Mouse (Mus musculus) kidney, adult 2 months (tissue): ENCODE results near the gene Hnrnpa3. TPM values are rescaled to one million over a fixed set of nuclear protein-coding genes. Genes with fewer than 3 reads are reported as not detected.
"Not testable (repeated sequence)": the region's sequence is repeated elsewhere in the genome, so short reads cannot be mapped to it uniquely, and the experiment has no call there.

Source experiments
- DNase-seq: peaks from one replicate; pipeline ENCODE4 v3.0.0; 2021
- H3K27ac ChIP-seq: fragments of 200-500 bp; 2 replicates; pipeline ENCODE4 v1.5.1; 2012; ENCODE audit warnings: low read depth, low read length, control low read depth, inconsistent platforms; ENCODE audit not compliant: insufficient read depth
- H3K27me3 ChIP-seq: fragments of 200-500 bp; replicated peaks from 2 replicates; pipeline ENCODE4 v1.6.1; 2012; ENCODE audit warnings: mild to moderate bottlenecking, moderate library complexity, low read length, inconsistent platforms; ENCODE audit not compliant: control insufficient read depth, insufficient read depth
- H3K36me3 ChIP-seq: fragments of 200-500 bp; 2 replicates; pipeline ENCODE4 v1.6.1; 2012; ENCODE audit warnings: mild to moderate bottlenecking, moderate library complexity, low read length, inconsistent platforms; ENCODE audit not compliant: control insufficient read depth, insufficient read depth
- H3K4me1 ChIP-seq: fragments of 200-500 bp; 2 replicates; pipeline ENCODE4 v1.6.1; 2011; ENCODE audit warnings: low read length; ENCODE audit not compliant: control insufficient read depth, insufficient read depth
- H3K4me3 ChIP-seq: fragments of 200-500 bp; 2 replicates; pipeline ENCODE4 v1.5.1; 2011; ENCODE audit warnings: mild to moderate bottlenecking, low read depth, low read length, control low read depth; ENCODE audit not compliant: insufficient read depth
- CTCF ChIP-seq: fragments of 200-500 bp; conservative IDR thresholded peaks from 2 replicates; pipeline ENCODE4 v1.5.1; 2011; ENCODE audit warnings: low read depth, mild to moderate bottlenecking, control low read depth, low read length, moderate library complexity, mixed read lengths; ENCODE audit not compliant: insufficient read depth, insufficient read length
- POLR2A ChIP-seq: fragments of 200-500 bp; IDR thresholded peaks from one replicate; pipeline ENCODE4 v1.6.1; 2011; ENCODE audit warnings: low read depth, low read length, control low read depth
- WGBS: fragments of 180-500 bp; shearing (Covaris S2); methylation state at CpG from one replicate; pipeline ENCODE4 v1.1.7; 2018; 5-methylcytosine and 5-hydroxymethylcytosine counted together
- polyA plus RNA-seq: library from polyadenylated mRNA; depleted of rRNA; stranded (reverse); fragments of >200 nt; gene quantifications from 2 replicates; pipeline ENCODE4 v1.2.3, GENCODE M21; 2012

Hnrnpa3 gene
- polyA plus RNA-seq, 1 experiment = 34.0 TPM

GRCm38 (mm10) chr2:75689482-75690158 lies 30.6 kb downstream of the Hnrnpa3 start:
- DNase-seq = no peak
- 35% methylated on average over 10 of the region's 10 CpGs for WGBS
- Histone ChIP-seq H3K27ac (peak overlapping the region; percentile 74), H3K4me3 (no peak overlapping the region), H3K4me1 (peaks cover 63% of the 10 kb centered on the region), H3K36me3 (no peaks in the 10 kb centered on the region), H3K27me3 (no peaks in the 10 kb centered on the region)
- no peak for TF ChIP-seq CTCF
- TF ChIP-seq POLR2A = no peak

GRCm38 (mm10) chr2:75690656-75691055 lies 31.6 kb downstream of the Hnrnpa3 start:
- peaks cover 61% of the 10 kb centered on the region for H3K4me1 ChIP-seq
- 74% methylated on average over 4 of the region's 4 CpGs for WGBS

GRCm38 (mm10) chr2:75691316-75691715 lies 32.3 kb downstream of the Hnrnpa3 start:
- WGBS = 50% methylated on average over 8 of the region's 8 CpGs
- Histone ChIP-seq H3K36me3 (no peaks in the 10 kb centered on the region), H3K4me1 (peaks cover 61% of the 10 kb centered on the region), H3K27ac (no peak overlapping the region), H3K27me3 (no peaks in the 10 kb centered on the region), H3K4me3 (no peak overlapping the region)
- TF ChIP-seq POLR2A = no peak
- no peak for TF ChIP-seq CTCF
- DNase-seq = no peak

More at GRCm38 (mm10) chr2:75690656-75691055, 31.6 kb downstream of the Hnrnpa3 start:
- DNase-seq = no peak
- Histone ChIP-seq H3K27ac (no peak overlapping the region), H3K4me3 (no peak overlapping the region), H3K36me3 (no peaks in the 10 kb centered on the region), H3K27me3 (no peaks in the 10 kb centered on the region)
- TF ChIP-seq CTCF (no peak), POLR2A (no peak)

GRCm38 (mm10) chr2:75692369-75692768 lies 33.3 kb downstream of the Hnrnpa3 start:
- H3K36me3 ChIP-seq = no peaks in the 10 kb centered on the region
- H3K4me1 ChIP-seq = peaks cover 64% of the 10 kb centered on the region
- 72% methylated on average over 6 of the region's 6 CpGs for WGBS
- no peak for DNase-seq
- H3K27me3 ChIP-seq = no peaks in the 10 kb centered on the region
- H3K4me3 ChIP-seq = no peak overlapping the region
- no peak overlapping the region for H3K27ac ChIP-seq
- TF ChIP-seq CTCF (no peak), POLR2A (no peak)

- not testable (repeated sequence) for H3K36me3 ChIP-seq, H3K27ac ChIP-seq, H3K27me3 ChIP-seq, H3K4me3 ChIP-seq, DNase-seq
- H3K4me1 ChIP-seq = peaks cover 59% of the 10 kb centered on the region
- WGBS = 77% methylated on average over 3 of the region's 3 CpGs
Observed at GRCm38 (mm10) chr2:75694926-75695325, 35.9 kb downstream of the Hnrnpa3 start.

- Histone ChIP-seq H3K27me3 (no peaks in the 10 kb centered on the region), H3K4me1 (peaks cover 54% of the 10 kb centered on the region), H3K4me3 (no peak overlapping the region), H3K36me3 (no peaks in the 10 kb centered on the region), H3K27ac (peak overlapping the region; percentile 13)
- DNase-seq = peak; percentile 53
- TF ChIP-seq CTCF (no peak), POLR2A (no peak)
- WGBS = 16% methylated on average over 9 of the region's 9 CpGs
Observed at GRCm38 (mm10) chr2:75695676-75696350, 36.8 kb downstream of the Hnrnpa3 start.

- no peak for DNase-seq
- Histone ChIP-seq H3K27me3 (no peaks in the 10 kb centered on the region), H3K4me3 (no peak overlapping the region), H3K4me1 (peaks cover 54% of the 10 kb centered on the region), H3K36me3 (no peaks in the 10 kb centered on the region; the same call in 1 of the 2 replicates), H3K27ac (peak overlapping the region; percentile 13)
- TF ChIP-seq CTCF (no peak), POLR2A (no peak)
- WGBS = 35% methylated on average over 5 of the region's 5 CpGs
Observed at GRCm38 (mm10) chr2:75696371-75696770, 37.3 kb downstream of the Hnrnpa3 start.
